Mouse (Mus musculus) stomach, postnatal 0 days (tissue): ENCODE measurements around the gene Zfp697.

Source experiments
- CTCF ChIP-seq: IDR thresholded peaks from 2 replicates; pipeline ENCODE4 v1.5.1; 2016; ENCODE audit warnings: antibody characterized with exemption, low read depth, mild to moderate bottlenecking, moderate library complexity
- EP300 ChIP-seq: optimal IDR thresholded peaks from 2 replicates; pipeline ENCODE3; 2016; ENCODE audit warnings: antibody characterized with exemption

DNA sequence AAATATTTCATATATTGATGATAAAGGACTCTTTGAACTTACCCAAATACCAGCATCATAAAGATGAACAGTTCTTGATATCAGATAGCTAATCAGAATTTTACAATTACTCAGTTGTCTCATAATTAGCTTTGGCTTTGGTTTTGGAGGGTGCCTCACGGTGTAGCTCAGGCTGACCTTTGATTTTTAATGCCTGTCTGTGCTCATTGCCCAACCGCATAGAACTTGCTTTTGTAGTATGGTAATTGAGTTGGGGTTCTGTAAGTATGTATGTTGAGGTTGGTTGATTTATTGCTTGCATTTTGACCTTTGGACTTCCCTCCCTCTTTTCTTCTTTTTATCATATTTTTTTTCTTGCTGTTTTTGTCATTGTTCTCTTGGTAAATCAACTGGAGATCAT lies 31.5 kb downstream of the Zfp697 start:
- TF ChIP-seq CTCF (no peak), EP300 (no peak)
